Mouse (Mus musculus): ENCODE measurements around the gene Tmem40. TPM values are rescaled to one million over a fixed set of nuclear protein-coding genes. Genes with fewer than 3 reads are reported as not detected.

Gene Tmem40
- polyA plus RNA-seq, 1 experiment from 2014 or later: 2.1 TPM

- no peak overlapping the region for H3K9ac ChIP-seq (replicated peaks; ENCODE audit: low read length)
- H3K4me3 ChIP-seq (ENCODE audit: low read length): no peak overlapping the region
- no peak for ATAC-seq (ENCODE audit: low FRiP score, low TSS enrichment)
- 0 out of 2 replicates have a peak, but pooled peaks cover 6% of the 10 kb centered on the region for H3K4me1 ChIP-seq (ENCODE audit: insufficient read depth, low read length)
- no peaks in the 10 kb centered on the region for H3K27me3 ChIP-seq (ENCODE audit: insufficient read depth, low read length)
- no peak overlapping the region for H3K27ac ChIP-seq (ENCODE audit: low read length)
- H3K4me2 ChIP-seq (replicated peaks; ENCODE audit: low read depth, low read length): no peak overlapping the region
- no peaks in the 10 kb centered on the region for H3K36me3 ChIP-seq (ENCODE audit: insufficient read depth, low read length)
- 80% methylated on average over 7 of the region's 7 CpGs for WGBS
- no peaks in the 10 kb centered on the region for H3K9me3 ChIP-seq (ENCODE audit: low read length)
Measured at GRCm38 (mm10) chr6:115755536-115755935, 6.7 kb downstream of the Tmem40 start.

DNA sequence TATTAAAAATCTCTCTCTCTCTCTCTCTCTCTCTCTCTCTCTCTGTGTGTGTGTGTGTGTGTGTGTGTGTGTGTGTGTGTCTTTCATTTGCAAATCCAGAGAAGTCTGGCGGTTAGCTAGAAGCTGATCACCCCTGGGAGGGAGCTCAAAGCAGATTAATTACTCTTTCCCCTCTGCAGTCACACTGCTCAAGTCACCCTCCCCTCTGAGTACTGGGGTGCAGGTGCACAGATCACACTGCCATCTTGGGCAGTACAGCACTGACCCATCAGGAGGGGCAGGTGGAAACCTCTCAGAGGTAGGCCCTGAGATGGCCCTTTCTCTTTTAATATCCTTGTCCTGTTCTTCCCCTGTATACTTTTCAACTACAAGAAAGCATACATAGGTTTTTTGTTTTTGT lies 15.9 kb downstream of the Tmem40 start:
- H3K27ac ChIP-seq (ENCODE audit: low read length): no peak overlapping the region
- no peaks in the 10 kb centered on the region for H3K4me1 ChIP-seq (ENCODE audit: insufficient read depth, low read length)
- 47% methylated on average over 1 of the region's 1 CpGs for WGBS
- no peak overlapping the region for H3K4me3 ChIP-seq (ENCODE audit: low read length)
- ATAC-seq (ENCODE audit: low FRiP score, low TSS enrichment): no peak
- H3K9me3 ChIP-seq (ENCODE audit: low read length): no peaks in the 10 kb centered on the region
- H3K4me2 ChIP-seq (replicated peaks; ENCODE audit: low read depth, low read length): no peak overlapping the region
- H3K27me3 ChIP-seq (ENCODE audit: insufficient read depth, low read length): no peaks in the 10 kb centered on the region
- no peak overlapping the region for H3K9ac ChIP-seq (replicated peaks; ENCODE audit: low read length)
- no peaks in the 10 kb centered on the region for H3K36me3 ChIP-seq (ENCODE audit: insufficient read depth, low read length)

DNA sequence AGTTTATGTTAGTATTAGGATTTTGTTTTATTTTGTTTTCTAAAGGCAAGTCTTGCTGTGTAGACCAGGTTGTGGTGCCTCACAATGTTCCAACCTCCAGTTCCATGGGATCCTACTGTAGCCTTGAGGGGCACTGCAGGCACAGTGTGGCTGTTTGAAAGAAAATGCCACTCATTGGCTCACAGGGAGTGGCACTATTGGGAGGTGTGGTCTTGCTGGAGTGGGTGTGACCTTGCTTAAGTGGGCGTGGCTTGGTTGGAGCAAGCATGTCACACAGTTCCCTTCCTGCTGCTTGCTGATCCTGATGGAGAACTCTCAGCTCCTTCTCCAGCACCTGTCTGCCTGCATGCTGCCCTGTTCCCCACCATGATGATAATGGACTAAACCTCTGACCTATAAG lies 18.6 kb downstream of the Tmem40 start:
- no peaks in the 10 kb centered on the region for H3K9me3 ChIP-seq (ENCODE audit: low read length)
- no peaks in the 10 kb centered on the region for H3K4me1 ChIP-seq (ENCODE audit: insufficient read depth, low read length)
- ATAC-seq (ENCODE audit: low FRiP score, low TSS enrichment): peak; percentile 67; the same call in 1 of the 2 replicates
- H3K9ac ChIP-seq (replicated peaks; ENCODE audit: low read length): no peak overlapping the region
- no peaks in the 10 kb centered on the region for H3K36me3 ChIP-seq (ENCODE audit: insufficient read depth, low read length)
- 4% methylated on average over 1 of the region's 1 CpGs for WGBS
- H3K4me3 ChIP-seq (ENCODE audit: low read length): no peak overlapping the region
- H3K27ac ChIP-seq (ENCODE audit: low read length): no peak overlapping the region
- H3K27me3 ChIP-seq (ENCODE audit: insufficient read depth, low read length): no peaks in the 10 kb centered on the region
- H3K4me2 ChIP-seq (replicated peaks; ENCODE audit: low read depth, low read length): no peak overlapping the region

DNA sequence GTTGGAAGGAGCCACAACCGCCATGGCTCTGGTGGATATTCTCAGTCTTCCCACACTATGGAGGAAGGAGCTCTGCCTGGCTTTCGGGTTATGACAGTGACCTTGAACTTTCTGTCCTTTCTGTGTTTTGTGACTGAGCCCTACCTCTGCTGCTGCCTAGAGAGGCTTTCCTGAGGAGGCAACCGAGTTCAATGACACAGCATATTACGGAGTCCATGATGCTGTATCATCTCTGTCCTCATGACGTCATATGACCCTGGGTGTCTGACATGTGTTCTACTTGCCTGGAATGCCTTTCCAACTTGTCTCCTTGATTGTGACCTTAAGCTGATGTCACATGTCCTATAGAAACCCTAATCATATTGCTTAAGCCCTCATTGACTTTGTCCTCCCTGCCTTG lies 23.2 kb downstream of the Tmem40 start:
- no peak overlapping the region for H3K4me2 ChIP-seq (replicated peaks; ENCODE audit: low read depth, low read length)
- no peak overlapping the region for H3K4me3 ChIP-seq (ENCODE audit: low read length)
- no peaks in the 10 kb centered on the region for H3K36me3 ChIP-seq (ENCODE audit: insufficient read depth, low read length)
- H3K9ac ChIP-seq (replicated peaks; ENCODE audit: low read length): no peak overlapping the region
- no peak overlapping the region for H3K27ac ChIP-seq (ENCODE audit: low read length)
- WGBS: 91% methylated on average over 5 of the region's 5 CpGs
- peaks cover 4% of the 10 kb centered on the region for H3K9me3 ChIP-seq (ENCODE audit: low read length)
- ATAC-seq (ENCODE audit: low FRiP score, low TSS enrichment): no peak
- no peaks in the 10 kb centered on the region for H3K27me3 ChIP-seq (ENCODE audit: insufficient read depth, low read length)
- no peaks in the 10 kb centered on the region for H3K4me1 ChIP-seq (ENCODE audit: insufficient read depth, low read length)

DNA sequence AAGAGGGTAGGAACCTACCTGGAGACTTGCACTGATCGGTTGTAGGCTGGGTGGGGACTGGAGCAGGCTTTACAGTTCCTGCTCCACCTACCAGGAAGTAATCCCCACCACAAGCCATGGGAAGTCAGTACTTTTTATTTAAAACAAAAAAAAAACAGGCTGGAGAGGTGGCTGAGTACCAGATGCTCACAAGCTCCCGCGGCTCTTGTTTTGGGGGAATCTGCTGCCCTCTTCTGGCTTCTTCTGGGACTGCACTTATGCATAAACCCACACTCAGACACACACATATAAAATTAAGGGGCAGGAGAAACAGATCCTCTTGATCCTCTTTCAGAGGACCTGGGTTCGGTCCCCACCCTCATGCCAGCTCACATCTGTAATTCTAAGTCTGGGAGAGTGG lies 27.3 kb downstream of the Tmem40 start:
- H3K4me1 ChIP-seq (ENCODE audit: insufficient read depth, low read length): peaks cover 13% of the 10 kb centered on the region
- no peak overlapping the region for H3K4me2 ChIP-seq (replicated peaks; ENCODE audit: low read depth, low read length)
- peaks cover 4% of the 10 kb centered on the region for H3K9me3 ChIP-seq (ENCODE audit: low read length)
- no peak overlapping the region for H3K4me3 ChIP-seq (ENCODE audit: low read length)
- WGBS: 72% methylated on average over 4 of the region's 4 CpGs
- no peak overlapping the region for H3K27ac ChIP-seq (ENCODE audit: low read length)
- no peak for ATAC-seq (ENCODE audit: low FRiP score, low TSS enrichment)
- no peaks in the 10 kb centered on the region for H3K27me3 ChIP-seq (ENCODE audit: insufficient read depth, low read length)
- H3K36me3 ChIP-seq (ENCODE audit: insufficient read depth, low read length): no peaks in the 10 kb centered on the region
- H3K9ac ChIP-seq (replicated peaks; ENCODE audit: low read length): no peak overlapping the region

- no peak overlapping the region for H3K9ac ChIP-seq (replicated peaks; ENCODE audit: low read length)
- peaks cover 13% of the 10 kb centered on the region for H3K4me1 ChIP-seq (ENCODE audit: insufficient read depth, low read length)
- H3K4me2 ChIP-seq (replicated peaks; ENCODE audit: low read depth, low read length): no peak overlapping the region
- H3K9me3 ChIP-seq (ENCODE audit: low read length): peaks cover 5% of the 10 kb centered on the region
- WGBS: 71% methylated on average over 22 of the region's 22 CpGs
- no peaks in the 10 kb centered on the region for H3K36me3 ChIP-seq (ENCODE audit: insufficient read depth, low read length)
- no peaks in the 10 kb centered on the region for H3K27me3 ChIP-seq (ENCODE audit: insufficient read depth, low read length)
- H3K4me3 ChIP-seq (ENCODE audit: low read length): no peak overlapping the region
- ATAC-seq (ENCODE audit: low FRiP score, low TSS enrichment): no peak
- no peak overlapping the region for H3K27ac ChIP-seq (ENCODE audit: low read length)
Measured at GRCm38 (mm10) chr6:115732341-115732928, 29.8 kb downstream of the Tmem40 start.

- no peak for ATAC-seq (ENCODE audit: low FRiP score, low TSS enrichment)
- Histone ChIP-seq H3K9ac (replicated peaks; ENCODE audit: low read length) (peak overlapping the region; percentile 31), H3K36me3 (ENCODE audit: insufficient read depth, low read length) (no peaks in the 10 kb centered on the region), H3K9me3 (ENCODE audit: low read length) (peaks cover 8% of the 10 kb centered on the region), H3K4me3 (ENCODE audit: low read length) (peak overlapping the region; percentile 5; the same call in 1 of the 2 replicates), H3K4me1 (ENCODE audit: insufficient read depth, low read length) (peaks cover 13% of the 10 kb centered on the region), H3K4me2 (replicated peaks; ENCODE audit: low read depth, low read length) (peak overlapping the region; percentile 38), H3K27ac (ENCODE audit: low read length) (no peak overlapping the region), H3K27me3 (ENCODE audit: insufficient read depth, low read length) (no peaks in the 10 kb centered on the region)
- 26% methylated on average over 20 of the region's 20 CpGs for WGBS
Measured at GRCm38 (mm10) chr6:115730560-115731342, 31.5 kb downstream of the Tmem40 start.

DNA sequence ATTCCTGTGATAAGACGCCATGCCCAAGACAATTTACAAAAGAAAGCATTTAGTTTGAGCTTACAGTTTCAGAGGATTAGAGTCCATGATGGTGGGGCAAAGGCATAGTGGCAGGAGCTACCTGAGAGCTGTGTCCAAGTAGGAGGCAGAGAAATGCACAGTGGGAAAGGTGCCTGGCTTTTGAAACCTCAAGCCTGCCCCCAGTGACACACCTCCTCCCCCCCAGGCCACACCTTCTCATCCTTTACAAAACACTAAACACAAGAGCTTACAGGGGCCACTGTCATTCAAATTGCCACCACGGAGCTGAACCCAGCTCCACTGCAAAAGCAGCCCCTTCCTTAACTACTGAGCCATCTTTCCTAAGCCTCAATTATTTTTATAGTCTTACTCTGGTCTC lies 34.6 kb downstream of the Tmem40 start:
- Histone ChIP-seq H3K4me3 (ENCODE audit: low read length) (no peak overlapping the region), H3K9me3 (ENCODE audit: low read length) (peaks cover 4% of the 10 kb centered on the region; the same call in 1 of the 2 replicates), H3K4me1 (ENCODE audit: insufficient read depth, low read length) (peaks cover 13% of the 10 kb centered on the region), H3K9ac (replicated peaks; ENCODE audit: low read length) (no peak overlapping the region), H3K4me2 (replicated peaks; ENCODE audit: low read depth, low read length) (no peak overlapping the region), H3K27me3 (ENCODE audit: insufficient read depth, low read length) (no peaks in the 10 kb centered on the region), H3K36me3 (ENCODE audit: insufficient read depth, low read length) (no peaks in the 10 kb centered on the region), H3K27ac (ENCODE audit: low read length) (no peak overlapping the region)
- WGBS: 52% methylated on average over 2 of the region's 2 CpGs
- ATAC-seq (ENCODE audit: low FRiP score, low TSS enrichment): no peak

GRCm38 (mm10) chr6:115727108-115727507 lies 35.1 kb downstream of the Tmem40 start:
- H3K4me2 ChIP-seq (replicated peaks; ENCODE audit: low read depth, low read length): no peak overlapping the region
- no peak overlapping the region for H3K27ac ChIP-seq (ENCODE audit: low read length)
- 96% methylated on average over 1 of the region's 1 CpGs for WGBS
- no peaks in the 10 kb centered on the region for H3K36me3 ChIP-seq (ENCODE audit: insufficient read depth, low read length)
- peaks cover 4% of the 10 kb centered on the region; the same call in 1 of the 2 replicates for H3K9me3 ChIP-seq (ENCODE audit: low read length)
- H3K4me1 ChIP-seq (ENCODE audit: insufficient read depth, low read length): peaks cover 13% of the 10 kb centered on the region
- no peak overlapping the region for H3K4me3 ChIP-seq (ENCODE audit: low read length)
- H3K9ac ChIP-seq (replicated peaks; ENCODE audit: low read length): no peak overlapping the region
- ATAC-seq (ENCODE audit: low FRiP score, low TSS enrichment): no peak
- H3K27me3 ChIP-seq (ENCODE audit: insufficient read depth, low read length): no peaks in the 10 kb centered on the region

GRCm38 (mm10) chr6:115722246-115722645 lies 40.0 kb downstream of the Tmem40 start:
- 80% methylated on average over 5 of the region's 5 CpGs for WGBS
- 0 out of 2 replicates have a peak, but pooled peaks cover 8% of the 10 kb centered on the region for H3K4me1 ChIP-seq (ENCODE audit: insufficient read depth, low read length)

More at GRCm38 (mm10) chr6:115722246-115722645, 40.0 kb downstream of the Tmem40 start:
- no peak for ATAC-seq (ENCODE audit: low FRiP score, low TSS enrichment)
- H3K4me3 ChIP-seq (ENCODE audit: low read length): no peak overlapping the region
- H3K4me2 ChIP-seq (replicated peaks; ENCODE audit: low read depth, low read length): no peak overlapping the region
- no peak overlapping the region for H3K9ac ChIP-seq (replicated peaks; ENCODE audit: low read length)
- H3K9me3 ChIP-seq (ENCODE audit: low read length): peaks cover 1% of the 10 kb centered on the region; the same call in 1 of the 2 replicates
- H3K27me3 ChIP-seq (ENCODE audit: insufficient read depth, low read length): no peaks in the 10 kb centered on the region
- no peak overlapping the region for H3K27ac ChIP-seq (ENCODE audit: low read length)
- H3K36me3 ChIP-seq (ENCODE audit: insufficient read depth, low read length): no peaks in the 10 kb centered on the region
